Mouse (Mus musculus) bone marrow, adult 2 months (tissue): ENCODE measurements around the gene Numbl.

Experiments
- CTCF ChIP-seq: fragments of 200-500 bp; IDR thresholded peaks from 2 replicates; pipeline ENCODE4 v1.5.1; 2011; ENCODE audit warnings: low read length, control low read depth; ENCODE audit not compliant: control insufficient read depth, insufficient read depth
- POLR2A ChIP-seq: fragments of 200-500 bp; IDR thresholded peaks from 2 replicates; pipeline ENCODE4 v1.6.1; 2011; ENCODE audit warnings: low read depth, mild to moderate bottlenecking, control low read depth, low read length, borderline replicate concordance; ENCODE audit not compliant: control insufficient read depth

- TF ChIP-seq POLR2A = no peak; the same call in 1 of the 2 replicates
- no peak for TF ChIP-seq CTCF
These were observed 25.4 kb upstream of the Numbl start, which contains the start of gene Coq8b for GRCm38 (mm10) chr7:27232781-27233281.
